Mouse (Mus musculus): ENCODE data around the gene Ube2d3.

Gene Ube2d3

DNA sequence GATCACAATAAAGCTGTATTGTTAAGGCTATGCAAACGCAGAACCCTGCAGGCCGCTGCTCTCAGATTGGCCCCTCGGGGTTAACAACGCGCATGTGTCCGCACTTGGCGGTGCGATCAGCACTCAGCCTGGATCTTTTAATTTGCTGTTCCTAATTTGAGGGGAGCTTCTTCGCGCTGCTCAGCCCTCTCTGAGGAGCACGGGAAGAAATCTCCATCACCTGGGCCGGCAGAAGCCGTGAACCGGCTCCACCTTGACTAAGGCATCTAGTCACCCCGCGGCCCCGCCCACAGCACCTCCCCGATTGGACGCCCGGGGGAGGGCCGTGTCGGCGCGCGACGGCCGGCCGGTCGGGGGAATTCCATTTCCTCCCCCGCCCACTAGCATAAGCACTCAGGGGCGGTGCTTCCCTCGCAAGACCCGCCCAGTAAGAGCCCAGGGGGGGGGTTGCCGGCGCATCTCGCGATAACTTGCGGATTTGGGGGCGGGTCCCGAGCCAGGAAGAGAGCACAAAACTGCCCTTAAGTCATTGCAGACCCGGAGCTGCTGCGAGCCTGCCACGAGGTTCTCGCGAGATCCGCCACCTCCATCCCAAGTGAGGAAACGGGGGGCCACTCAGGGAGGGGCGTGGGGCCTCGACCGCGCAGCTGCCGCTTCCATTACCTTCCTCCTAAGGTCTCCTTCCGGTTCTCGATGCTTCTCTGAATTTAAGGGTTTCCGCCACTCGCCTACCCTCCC lies at the start of gene Ube2d3:
Gene Ube2d3, plus strand, starts transcription at position 392 of the 738 bp plus-strand sequence.
- peak; percentile 98 for DNase-seq (ENCODE audit: low spot score)

DNA sequence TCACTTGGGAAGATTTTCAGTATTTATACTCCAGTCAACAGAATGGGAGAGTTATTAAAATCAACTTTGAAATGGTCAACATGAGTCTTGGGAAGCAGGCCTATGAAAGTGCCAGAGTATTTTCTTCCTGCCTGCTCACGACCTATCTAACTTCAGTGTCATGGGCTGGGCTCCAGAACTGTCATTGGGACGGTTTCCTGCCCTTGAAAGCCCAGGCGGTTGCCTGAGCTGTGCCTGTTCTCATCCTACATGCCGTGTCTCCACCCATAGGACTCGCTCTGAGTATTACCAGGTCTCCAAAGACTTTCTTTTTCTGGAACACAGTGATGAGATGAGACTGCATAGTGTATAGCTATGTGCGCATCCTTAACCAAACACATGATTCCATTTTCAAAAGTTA lies 44.8 kb upstream of the Ube2d3 start:
- DNase-seq (ENCODE audit: low spot score) = no peak

DNA sequence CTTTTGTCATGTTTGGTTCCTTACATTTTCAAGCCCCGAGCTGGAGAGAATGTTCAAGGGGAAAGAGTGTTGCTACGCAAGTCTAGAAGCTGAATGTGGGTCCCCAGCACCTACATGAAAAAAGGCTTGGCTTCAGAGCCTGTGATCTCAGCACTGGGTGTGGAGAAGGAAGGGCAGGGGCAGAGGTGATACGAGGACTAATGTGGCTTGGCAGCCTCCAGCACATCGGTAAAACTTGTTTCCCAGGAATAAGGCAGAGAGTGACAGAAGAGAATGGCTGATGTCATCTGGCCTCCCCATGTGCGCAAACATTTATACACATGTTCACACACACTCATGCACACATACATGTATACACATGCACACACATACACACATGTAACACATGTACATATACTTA lies 42.9 kb upstream of the Ube2d3 start:
- no peak for DNase-seq (ENCODE audit: low spot score)

DNA sequence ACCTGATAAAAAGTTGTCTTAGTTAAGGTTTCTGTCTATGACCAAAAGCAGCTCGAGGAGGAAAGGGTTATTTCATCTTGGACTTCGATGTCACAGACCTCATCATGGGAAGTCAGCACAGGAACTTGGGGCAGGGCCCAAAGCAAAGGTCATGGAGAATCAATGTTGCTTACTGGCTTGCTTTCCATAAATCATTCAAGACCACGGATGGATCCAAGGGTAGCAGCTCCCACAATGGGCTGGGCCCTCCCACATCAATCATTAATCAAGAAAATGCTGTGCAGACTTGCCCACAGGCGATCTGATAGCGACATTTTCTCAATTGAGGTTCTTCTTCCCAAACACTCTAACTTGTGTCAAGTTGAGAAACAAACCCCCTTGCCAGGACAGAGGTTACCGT lies 41.9 kb upstream of the Ube2d3 start:
- no peak for DNase-seq (ENCODE audit: low spot score)

DNA sequence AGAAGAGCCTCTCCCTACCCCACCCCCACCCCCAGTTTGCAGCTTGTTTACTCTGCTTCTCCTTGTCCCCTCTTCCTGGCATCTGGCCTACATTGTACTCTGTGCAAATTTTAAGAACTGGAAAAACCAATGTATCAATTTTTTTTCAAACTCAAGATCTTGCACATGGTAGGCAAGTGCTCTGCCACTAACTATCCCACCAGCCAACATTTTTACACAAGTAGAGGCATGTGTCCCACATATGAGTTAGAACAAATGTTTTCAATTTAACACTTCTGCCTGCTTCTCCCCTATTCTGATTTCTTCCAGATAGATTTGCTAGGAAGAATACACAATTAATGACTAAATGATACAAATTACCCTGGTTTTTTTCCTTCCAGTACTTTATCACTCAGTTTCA lies 40.8 kb upstream of the Ube2d3 start:
- no peak for DNase-seq (ENCODE audit: low spot score)

DNA sequence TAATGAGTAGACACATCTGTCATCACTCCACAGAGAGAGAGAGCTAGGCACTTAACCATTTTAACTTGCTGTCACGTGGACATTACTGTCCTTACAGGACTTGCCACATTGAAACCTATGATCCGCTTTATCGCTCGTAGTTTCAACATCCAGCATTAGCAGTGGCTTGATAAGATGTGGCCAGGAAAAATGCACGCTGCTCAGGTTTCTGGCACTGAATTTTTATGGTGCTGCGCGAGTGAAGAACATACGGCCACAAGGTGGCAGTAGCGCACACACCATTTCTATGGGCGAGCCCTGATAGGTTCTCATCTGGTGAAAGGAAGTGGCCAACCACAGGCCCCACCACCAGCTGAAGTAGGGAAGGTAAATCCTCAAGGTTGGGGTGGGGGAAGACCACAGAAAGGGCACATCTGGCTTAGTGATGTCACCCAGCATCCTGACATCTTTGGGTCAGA lies 35.7 kb upstream of the Ube2d3 start:
- peak; percentile 75 for DNase-seq (ENCODE audit: low spot score)

DNA sequence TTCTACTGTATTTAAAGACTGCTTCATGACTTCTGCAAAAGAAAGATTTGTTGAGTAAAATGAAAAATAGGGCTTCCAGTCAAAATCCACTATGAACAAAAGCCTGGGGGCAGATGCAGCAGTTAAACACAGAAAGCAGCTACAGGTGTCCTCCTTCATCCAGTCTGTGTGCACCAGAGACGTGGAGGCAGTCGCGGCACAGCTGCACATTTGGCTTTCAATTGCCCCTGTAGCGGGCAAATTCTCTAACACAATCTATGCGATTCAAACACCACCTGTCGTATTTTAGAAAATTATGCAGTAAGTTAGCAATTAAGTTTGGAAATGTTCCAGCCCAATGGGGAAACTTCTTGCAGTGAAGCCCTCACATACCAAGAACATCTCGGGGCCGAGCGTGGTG lies 34.7 kb upstream of the Ube2d3 start:
- DNase-seq (ENCODE audit: low spot score) = no peak

DNA sequence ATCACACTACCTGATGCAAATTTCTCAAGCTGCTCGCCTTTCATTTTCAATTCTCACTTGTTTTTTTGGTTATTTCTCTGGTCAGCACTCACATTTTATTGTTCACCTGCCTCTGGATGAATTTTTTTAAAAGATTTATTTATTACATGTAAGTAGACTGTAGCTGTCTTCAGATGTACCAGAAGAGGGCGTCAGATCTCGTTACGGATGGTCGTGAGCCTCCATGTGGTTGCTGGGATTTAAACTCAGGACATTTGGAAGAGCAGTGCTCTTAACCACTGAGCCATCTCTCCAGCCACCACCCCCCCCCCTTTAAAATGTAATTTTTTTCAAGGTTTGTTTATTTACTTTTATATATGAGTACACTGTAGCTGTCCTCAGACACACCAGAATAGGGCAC lies 34.1 kb upstream of the Ube2d3 start:
- no peak for DNase-seq (ENCODE audit: low spot score)

DNA sequence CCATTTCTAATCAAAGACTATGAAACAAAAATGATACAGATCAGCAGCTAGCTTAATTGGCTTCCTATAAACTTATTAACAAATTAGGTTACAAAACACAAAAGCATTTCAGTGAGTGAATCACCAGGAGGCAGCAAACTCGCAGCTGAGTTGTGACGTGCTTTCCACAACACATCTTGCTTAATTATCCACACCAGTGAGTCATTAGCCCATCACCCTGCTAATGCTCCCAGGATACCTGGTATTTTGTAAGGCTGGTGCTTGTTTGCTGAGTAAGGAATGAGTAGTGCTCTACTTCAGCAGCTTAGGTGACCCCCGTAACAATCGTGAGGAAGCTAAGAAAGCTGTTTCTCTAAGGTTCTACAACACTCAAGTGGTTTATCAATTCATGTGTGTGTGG lies 33.4 kb upstream of the Ube2d3 start:
- DNase-seq (ENCODE audit: low spot score) = no peak

DNA sequence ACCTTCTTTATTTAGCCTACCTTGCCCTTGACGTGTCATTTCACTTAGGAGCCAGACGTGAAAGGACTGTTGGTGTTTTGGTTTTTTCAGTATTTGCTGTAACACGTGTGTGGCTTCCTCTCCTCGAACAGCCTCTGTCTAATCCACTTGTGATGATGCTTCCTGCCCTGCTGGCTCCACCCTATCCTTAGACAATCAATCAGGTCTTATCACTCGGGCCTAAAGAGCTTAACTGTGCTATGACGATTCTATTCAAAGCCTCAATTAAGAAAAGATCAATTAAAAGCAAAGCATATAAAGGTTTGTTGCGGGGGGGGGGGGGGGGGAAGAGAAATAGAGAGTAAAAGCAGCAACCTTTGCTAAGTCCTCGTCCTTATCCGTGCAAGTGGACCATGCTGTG lies 30.6 kb upstream of the Ube2d3 start:
- DNase-seq (ENCODE audit: low spot score) = no peak

DNA sequence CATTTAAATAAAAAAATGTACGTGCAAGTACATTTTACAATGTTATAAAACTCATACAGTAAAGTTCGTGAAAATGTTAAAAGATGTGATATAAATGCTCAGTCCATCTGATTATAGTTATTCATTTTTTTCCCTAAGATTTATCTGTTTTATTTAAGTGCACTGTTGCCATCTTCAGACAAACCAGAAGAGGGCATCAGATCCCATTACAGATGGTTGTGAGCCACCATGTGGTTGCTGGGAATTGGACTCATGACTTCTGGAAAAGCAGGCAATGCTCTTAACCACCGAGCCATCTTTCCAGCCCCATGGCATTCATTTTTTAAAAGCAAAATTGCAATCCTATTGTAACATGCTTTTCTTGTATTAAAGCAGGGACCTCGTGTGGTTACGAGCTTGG lies 28.7 kb upstream of the Ube2d3 start:
- DNase-seq (ENCODE audit: low spot score) = no peak

DNA sequence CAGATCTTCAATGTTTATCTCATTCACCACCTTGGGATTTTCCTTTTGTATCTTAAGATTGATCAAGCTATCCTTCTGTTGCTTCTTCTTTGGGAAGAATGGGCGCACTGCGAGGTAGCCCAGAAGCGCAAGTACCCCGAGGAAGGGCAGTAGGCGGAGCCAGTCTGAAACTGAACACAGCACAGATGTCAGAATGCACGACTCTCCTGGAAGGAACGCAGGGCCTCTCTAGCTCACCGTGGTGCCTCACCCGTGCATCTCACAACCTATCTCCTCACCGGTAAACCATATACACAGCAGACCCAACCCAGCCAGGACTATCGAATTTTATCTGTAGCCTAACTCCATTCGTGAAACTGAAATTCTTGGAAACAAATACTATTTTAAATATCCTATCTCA lies 26.9 kb upstream of the Ube2d3 start:
- DNase-seq (ENCODE audit: low spot score) = no peak

DNA sequence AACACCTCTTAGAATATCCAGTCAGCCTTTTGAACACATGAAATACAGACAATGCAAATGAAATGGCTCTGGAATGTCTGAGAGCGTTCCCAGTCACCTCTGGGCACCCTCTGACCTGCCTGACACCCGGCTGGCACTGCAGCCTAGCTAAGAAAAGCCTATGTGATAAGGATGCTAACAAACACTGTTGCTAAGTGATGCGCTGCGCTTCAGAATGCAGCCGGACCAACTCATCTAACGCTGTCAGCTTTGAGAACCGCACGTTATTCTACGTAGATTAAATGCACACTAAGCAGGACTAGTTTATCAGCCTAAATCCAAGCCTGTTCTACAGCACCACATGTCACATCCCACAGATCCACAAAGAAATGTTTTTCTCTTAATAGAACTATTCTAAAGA lies 26.1 kb upstream of the Ube2d3 start:
- DNase-seq (ENCODE audit: low spot score) = no peak

DNA sequence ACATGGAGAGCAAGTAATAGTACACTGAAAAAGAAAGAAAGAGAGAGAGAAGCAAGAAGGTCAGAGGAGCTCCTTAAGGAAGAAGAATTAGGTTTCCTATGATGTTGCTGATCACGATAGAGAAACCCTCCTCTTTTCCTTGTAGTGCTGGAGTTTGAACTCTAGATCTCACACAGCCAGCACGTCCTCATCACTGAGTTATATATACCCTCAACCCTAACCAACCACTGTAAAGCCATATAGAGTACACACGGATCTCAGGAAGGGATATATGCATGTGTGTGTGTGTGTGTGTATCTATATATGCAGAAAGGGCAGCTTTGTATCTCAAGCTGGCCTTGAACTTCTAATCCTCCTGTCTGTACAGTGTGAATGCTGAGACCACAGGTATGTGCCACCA lies 20.7 kb upstream of the Ube2d3 start:
- no peak for DNase-seq (ENCODE audit: low spot score)

DNA sequence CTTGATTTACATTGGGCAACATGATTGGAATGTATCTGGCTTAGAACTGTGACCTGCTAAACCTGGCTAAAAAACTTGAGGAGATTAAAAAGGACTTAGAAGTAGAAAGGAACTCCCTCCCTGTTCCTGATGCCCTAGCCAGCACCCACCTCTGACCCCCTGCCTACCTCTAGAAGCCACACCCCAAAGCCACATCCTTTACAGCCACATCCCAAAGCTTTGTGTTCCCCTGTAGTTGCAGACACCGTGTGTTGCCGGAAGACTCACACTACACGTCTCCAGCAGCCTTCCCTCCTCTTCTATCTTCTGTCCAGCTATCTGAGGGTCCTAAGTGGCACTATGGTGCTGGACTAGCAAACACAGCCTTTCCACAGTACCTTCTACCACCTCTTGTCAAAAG lies 20.1 kb upstream of the Ube2d3 start:
- DNase-seq (ENCODE audit: low spot score) = no peak

DNA sequence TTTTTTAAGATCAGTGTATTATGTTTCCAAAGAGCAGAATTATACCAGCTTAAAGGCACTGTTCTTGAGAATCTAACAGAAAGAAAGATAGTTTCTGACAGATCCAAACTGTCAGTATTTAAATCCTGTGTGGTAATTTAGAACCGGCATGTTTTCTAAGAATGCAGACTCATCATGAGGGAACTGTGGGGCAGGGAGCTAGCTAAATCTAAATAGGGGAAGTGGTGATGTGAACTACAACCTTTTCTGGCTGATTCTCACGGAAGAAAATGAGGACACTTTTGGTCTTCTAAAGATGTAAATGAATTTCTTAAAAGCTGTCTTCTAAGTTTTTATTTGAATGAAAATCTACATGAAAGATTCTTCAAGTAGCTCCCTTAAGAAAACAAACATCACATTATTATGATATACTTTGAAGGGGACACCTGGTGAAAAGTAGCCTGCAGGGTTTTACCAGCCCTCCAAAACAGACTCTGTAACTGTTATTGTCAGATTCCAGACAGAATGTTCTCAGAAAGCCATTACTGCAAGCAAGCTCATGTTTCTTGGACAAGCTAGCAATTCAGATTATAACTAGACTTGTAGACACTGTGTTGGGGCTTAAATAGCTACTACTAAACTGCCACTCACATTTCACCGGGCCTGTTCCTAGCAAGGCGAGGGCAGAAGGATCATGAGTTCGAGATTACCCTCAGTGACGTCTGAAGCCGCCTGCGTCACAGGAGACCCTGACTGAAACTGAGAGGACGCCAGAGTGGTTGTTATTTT lies 17.2 kb upstream of the Ube2d3 start:
- no peak for DNase-seq (ENCODE audit: low spot score)

DNA sequence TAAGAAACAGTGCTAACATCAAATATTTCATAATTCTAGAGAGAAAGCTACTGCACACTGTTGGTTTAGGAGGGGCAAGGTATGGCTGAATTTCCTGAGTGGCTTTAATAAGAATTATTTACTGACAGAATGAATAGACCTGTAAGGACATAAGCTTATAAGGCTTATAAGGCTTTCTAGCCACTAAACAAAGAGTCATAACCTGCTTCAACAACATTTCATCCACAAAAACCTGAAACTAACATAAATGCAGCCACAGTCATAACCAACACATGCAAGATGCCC lies 16.7 kb upstream of the Ube2d3 start:
- no peak for DNase-seq (ENCODE audit: low spot score)

DNA sequence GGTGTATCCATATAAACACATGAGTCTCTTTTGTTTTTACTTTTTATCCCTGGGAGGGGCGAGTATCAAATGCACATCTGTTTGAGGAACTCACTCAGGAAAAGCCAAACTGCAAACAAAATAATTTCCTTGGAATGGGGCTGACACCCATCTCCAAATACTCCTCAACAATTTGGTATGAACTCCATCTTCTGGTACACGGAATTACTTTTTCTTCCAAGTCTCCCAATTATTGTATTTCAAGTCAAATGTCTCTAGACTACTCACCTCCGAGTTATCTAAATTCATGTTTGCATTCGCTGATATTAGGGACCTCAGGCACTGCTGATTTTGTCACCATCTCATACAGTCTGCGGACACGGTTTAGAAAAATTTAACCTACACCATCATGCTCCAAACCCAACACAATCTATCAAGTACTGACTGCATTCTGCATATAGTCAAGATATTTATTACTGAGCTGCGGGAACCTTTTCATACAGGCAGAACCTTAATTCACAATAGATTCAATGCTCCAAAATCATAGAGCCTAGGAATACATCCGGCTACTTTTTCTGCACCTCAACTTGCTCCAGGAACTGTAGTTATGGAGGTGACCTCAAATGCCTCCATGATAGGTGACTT lies 15.6 kb upstream of the Ube2d3 start:
- no peak for DNase-seq (ENCODE audit: low spot score)

DNA sequence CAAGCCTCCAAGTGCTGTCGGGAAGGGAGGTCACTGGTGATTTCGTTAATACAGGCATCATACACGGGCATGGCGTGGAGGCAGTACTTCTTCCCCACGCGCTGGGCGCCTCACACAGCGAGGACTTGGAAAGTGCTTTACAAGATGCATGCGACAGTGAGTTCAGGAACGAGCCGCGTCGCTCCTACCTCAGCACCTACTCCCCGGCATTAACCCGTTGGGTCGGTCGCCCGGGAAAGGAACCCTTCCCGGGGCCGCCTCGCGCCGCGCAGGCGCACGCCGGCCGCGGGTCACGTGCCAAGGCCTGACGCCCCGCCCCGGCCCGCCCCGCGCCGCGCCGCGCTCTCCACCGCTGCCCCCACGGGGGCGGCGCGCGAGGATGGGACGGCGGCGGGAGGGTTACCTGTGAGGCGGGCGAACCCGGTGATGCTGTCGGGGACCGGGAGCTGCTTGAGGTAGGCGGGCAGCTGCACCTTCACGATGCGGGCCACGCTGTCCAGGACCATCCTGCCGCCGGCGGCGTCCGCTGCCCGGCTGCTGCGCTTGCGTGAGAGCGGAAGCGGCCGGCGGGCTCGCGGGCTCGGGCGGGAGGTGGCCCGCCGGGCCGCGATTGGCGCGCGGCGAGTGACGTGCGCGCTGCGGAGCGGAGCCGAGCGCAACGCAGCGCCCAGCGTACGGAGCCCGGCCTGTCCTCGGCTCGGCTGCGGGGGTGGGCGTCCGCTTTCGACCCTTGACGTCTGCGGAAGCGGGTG lies 14.9 kb upstream of the Ube2d3 start:
- peak; percentile 87 for DNase-seq (ENCODE audit: low spot score)

DNA sequence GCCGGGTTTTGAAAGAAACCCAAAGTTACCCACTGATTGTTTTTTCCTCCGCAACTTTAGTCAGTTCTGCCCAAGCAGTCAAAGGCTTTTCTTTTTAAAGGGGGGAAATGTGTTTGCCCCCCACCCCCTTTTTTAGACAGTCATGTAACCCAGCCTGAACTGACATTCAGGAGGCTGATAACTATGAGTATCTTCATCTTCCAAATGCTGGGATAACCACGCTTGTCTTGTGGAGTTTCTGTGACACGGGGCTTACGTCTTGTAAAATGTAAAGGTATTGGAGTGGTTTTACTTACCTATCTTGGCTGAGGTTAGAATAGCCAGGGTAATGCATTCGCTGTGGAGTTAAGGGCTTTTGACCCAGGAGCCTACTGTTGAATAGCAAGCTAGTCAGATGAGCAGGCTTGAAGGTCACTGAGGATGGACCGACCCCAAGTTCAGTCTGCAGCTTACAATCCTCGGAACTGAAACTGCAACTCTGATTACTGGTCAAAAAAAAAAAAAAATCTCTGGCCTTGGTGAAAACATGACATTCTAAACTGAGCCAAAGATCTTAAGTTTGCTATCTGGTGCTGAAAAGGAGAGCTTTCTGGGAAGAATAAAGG lies 14.2 kb upstream of the Ube2d3 start, which contains the start of gene Cisd2:
Gene Cisd2, minus strand, starts transcription at position 318 of the 605 bp plus-strand sequence.
- DNase-seq (ENCODE audit: low spot score) = no peak

DNA sequence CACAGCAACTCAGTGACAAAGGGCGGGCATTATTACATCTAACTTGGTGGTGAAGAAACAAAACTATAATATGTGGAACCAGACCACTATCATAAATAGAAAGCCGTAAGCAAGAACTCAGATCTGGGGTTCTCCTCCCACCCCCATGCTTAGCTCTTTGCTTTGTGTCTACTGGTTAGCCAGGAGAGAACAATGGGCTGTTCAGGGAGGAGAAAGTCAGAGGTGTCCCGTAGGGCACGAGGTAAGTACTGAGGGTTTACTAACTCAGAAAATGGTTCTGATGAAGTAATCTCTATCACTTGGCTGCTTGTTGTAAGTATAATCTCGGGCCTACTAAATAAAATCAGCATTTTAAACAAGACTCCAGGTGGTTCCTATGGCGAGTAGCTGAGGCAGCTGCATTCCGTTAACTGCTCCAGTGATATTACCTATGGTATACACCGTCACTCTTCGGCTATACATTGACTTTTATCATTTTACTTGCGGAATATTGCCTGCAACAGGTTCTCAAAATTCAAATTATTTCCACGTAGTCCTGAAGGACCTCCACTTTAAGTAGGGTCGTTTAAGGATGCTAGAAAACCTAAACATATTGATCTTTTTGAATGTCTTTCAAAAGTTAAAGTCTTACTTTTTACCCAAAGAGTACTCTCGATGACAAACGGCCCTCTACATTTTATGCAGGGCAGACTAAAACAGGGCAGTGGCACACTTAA lies 890 bp upstream of the Ube2d3 start:
- no peak for DNase-seq (ENCODE audit: low spot score)

DNA sequence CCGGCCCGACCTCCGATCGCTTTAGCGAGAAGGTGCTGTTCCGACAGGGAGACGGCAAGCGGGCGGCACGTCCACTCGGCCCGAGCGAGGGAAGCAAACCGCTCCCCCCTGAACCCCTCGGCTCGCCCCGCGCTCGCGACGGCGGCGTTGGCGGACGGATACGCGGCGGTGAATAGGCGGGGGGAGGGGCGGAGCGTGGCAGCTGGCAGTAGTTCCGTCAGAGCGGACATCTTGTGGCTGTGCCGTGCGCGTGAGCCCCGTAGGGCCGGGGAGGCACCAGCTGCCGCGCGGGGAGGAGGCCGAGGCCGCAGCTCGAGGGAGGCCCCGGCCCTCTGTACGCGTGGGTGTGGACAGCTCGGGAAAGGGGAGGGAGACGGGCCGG lies 573 bp downstream of the Ube2d3 start:
- DNase-seq (ENCODE audit: low spot score) = peak; percentile 92

All from spleen, adult 12 weeks (tissue).